Mouse (Mus musculus) c-Kit-positive CD71-positive TER-119-positive erythroid progenitor cells, embryonic 14.5 days (primary cell): ENCODE measurements around the gene Lamb1.

Experiments used
- DNase-seq: peaks from one replicate; pipeline ENCODE4 v3.0.0-alpha.2; 2013; ENCODE audit warnings: low spot score

The Lamb1 gene

GRCm38 (mm10) chr12:31254978-31255377, 10.1 kb upstream of the Lamb1 start:
- DNase-seq: no peak

DNA sequence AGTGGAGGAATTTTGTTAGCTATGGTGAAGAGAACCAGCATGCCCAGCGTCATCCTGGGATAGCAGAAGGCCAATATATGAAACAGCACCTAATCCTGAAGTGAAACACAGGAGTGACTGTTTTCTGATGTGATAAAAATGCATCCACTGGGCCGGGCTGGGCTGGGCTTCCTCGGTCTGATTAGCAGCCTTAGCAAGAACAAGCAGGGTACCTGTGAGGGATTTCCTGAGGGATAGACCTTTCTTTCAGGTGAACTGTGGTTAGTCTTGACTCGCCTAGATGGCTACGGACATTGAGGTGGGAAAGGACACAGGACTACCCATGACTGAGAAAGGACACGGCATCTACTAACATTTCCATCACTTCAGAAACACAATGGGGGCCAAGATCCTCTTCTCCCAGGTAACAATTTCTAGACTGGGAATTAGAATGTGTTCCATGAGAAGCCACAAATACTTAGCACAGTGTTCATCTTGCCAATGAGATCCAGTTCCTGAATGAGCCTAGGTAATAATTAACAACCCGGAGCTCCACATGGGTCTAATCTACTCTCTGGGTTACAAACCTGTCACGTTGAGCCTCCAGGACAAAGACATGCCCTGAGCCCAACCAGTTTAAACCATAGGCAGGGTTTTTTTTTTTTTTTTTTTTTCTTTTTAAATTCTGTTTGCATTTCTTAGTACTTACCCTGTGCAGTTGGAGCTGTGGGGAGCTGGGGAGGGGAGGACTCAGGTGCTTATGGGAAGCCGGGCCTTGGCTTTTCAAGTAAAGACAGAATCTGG, 8.7 kb upstream of the Lamb1 start:
- DNase-seq: no peak

DNA sequence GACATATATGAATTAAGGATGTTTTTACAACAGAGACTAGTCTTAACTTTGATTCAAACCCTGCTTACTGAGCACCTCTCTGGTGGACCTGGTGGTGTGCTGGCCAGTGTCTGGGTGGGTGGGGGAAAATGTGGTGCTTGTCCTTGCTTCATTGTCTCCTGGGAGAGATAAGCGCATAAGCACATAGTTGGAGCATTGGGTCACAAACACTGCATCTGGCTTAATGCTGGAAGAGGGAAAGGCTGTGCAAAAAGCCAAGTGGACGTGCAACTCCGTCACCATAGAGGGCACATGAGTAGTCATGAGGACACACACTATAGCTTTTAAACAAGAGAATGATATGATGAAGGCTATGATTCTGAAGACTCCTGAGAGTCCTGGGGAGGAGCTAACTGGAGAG, 3.2 kb upstream of the Lamb1 start:
- no peak for DNase-seq

- DNase-seq: no peak
These were observed 1.1 kb upstream of the Lamb1 start for GRCm38 (mm10) chr12:31263921-31264320.

- no peak for DNase-seq
These were observed 843 bp downstream of the Lamb1 start for GRCm38 (mm10) chr12:31265722-31266431.

- no peak for DNase-seq
These were observed 1.7 kb downstream of the Lamb1 start for GRCm38 (mm10) chr12:31266686-31267085.

DNA sequence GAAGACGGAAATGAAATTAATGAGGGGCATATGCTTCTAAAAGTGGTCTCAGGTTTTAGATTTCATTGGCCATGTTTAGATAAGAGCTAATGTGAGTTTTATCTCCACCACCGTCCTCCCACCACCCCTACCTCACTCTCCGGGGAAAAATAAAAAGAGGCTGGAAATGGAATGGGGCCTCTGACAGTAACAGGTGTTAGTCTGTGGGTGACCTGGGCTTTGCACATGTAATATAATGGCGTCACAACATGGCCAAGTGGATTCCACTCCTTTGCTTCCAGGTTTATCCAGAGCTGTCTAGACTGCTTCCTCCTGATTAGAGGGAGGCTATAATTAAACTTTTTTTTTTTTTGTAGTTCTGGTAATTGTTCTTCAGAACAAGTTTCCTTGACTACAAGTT, 2.3 kb downstream of the Lamb1 start:
- no peak for DNase-seq

DNA sequence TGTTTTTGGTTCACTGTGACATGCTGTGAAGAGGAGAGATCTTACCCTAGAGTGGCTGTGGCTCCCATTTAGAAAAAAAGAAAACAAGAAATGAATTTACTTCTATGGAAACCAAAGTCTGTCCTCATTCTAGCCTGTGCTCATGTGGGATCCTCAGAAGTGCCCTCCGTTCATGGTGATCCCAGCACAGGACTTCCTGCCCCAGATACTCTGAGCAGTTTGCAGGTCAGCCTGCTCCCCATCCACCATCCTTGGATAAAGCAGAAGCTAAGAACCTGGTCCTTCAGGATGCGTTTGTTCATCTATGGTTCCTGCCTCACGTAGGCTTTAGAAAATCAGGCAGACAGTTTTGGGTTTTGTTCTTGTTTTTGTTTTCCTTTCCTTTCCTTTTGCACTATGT, 3.3 kb downstream of the Lamb1 start:
- DNase-seq: no peak

- no peak for DNase-seq
These were observed 4.1 kb downstream of the Lamb1 start for GRCm38 (mm10) chr12:31269020-31269597.

- no peak for DNase-seq
These were observed 5.3 kb downstream of the Lamb1 start for GRCm38 (mm10) chr12:31270361-31270760.

- no peak for DNase-seq
These were observed 5.7 kb downstream of the Lamb1 start for GRCm38 (mm10) chr12:31270776-31271175.

DNA sequence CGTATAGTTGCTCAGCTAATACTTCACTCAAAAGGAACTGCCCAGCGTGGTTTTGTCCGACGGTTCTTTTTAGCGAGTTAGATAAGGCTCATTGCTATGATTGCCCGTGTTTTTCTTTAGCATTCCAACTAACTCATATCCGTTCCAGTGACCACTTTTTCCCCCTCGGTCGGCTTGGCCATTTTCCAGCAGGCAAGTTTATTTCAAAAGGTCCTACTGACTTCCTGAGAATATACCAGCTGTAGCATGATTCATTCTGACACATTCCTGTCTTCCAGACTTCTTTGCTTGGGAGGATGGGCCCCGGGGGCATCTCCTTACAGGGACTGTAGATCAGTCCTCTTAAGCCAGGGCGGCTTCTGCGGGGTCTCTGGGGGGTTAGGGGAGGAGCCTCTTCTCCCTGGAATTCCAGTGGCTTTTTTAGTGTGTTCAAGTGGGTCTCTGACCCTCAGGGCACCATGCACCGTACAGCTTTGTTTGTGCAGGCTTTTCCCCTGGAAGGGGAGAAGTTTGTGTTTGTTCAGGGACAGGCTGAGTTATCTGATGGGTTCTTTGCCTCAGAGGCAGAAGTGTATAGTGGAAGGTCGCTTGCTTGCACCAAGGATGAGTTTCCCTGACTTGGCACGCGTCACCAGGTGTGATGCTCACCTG, 6.5 kb downstream of the Lamb1 start:
- DNase-seq: no peak

DNA sequence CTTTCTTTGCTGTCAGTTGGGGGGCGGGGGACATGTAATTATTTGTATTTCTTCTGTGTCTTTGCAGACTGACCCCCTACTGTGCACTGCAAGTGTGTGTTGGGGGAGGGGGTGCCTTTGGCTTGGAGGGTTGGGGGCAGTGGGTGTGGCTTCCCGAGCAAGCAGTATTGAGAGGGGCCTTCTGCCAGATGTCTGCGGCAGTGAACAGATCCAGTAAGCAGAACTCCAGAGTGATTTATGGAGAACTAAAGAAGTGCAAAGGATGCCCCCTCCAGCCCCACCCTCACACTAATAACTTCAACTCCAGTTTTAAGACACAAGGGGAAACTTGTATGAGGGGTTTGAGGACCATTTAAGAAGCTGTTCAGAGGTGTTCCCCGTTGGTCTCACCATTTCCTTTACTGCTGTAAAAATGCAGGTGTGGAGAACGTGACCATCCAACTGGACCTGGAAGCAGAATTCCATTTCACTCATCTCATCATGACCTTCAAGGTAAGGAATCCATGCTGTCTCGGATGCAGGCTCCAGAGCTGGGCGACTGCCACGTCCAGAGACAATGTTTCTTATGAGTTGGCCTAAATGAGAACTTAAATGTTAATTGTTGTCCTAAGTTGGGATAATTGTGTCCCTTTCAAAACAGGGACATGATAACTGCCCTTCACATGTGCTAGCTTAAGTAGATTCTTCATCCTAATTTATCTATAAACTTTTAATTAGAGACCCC, 7.1 kb downstream of the Lamb1 start:
- no peak for DNase-seq

DNA sequence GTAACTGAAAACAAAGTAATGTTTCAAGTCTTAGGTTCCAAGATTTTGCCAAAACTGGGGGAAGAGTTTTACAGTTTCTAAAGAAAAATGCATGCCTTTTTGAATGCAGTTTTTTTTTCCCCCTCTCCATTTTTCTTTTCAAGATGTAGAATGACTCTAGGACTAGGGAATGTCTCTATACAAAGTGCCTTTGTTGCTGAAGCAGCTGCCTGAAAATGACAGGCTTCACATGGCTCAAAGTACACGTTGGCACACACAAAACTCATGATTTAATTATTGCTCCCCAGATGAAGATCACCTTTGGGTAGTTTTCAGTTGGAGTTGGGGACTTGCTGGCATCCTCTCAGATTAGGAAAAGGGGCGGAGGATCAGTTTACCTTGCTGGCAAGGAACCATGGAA, 7.8 kb downstream of the Lamb1 start:
- DNase-seq: no peak

DNA sequence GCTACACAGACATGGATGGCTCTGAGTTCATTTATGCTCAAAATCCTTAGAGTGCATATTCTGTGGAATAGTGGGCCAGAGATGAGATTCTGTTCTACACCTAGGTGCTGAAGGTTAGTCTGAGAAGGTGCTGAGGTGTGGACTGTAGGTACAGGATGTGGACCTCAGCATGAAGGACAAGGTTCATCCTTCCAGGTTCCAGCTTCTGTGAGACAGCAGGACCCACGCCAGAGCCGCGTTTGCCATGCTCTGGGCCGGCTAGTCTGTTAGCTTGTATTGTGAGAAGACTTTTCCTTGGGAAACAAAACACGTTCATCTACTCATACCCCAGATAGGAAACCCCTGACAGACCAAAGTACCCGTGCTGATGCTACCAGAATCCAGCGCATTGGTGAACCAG, 8.6 kb downstream of the Lamb1 start:
- no peak for DNase-seq

DNA sequence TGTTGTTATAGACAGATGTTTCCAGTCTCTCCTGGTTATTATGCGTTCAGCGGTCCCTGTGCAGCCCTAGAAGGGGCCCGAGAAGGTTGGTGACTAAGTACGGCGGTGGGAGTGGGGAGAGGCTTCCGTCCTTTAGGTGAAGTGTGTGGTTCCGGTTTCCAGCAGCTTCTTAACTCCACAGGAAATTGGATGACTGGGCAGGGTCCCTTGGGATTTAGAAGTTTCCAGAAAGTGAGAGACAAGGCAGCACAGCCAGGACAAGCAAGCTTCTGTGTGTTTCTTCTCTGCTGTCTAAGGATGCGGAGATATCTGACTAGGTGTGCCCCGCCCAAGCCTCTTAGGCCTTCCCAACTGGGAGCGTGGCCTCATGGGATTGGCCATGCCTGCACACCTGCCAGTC, 10.4 kb downstream of the Lamb1 start:
- DNase-seq: no peak

DNA sequence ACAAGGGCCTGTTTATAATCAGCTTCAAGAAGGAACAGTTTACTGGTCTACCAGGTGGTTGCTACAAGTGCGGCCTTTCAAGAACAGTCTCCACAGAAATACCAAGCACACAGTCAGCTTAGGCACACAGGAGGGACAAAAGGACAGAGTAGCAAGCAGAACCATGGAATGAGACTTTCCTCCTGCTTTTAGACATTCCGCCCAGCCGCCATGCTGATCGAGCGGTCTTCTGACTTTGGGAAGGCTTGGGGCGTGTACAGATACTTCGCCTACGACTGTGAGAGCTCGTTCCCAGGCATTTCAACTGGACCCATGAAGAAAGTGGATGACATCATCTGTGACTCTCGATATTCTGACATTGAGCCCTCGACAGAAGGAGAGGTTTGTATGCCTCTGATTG, 13.2 kb downstream of the Lamb1 start:
- DNase-seq: no peak

- no peak for DNase-seq
These were observed 15.3 kb downstream of the Lamb1 start for GRCm38 (mm10) chr12:31280318-31280717.

- DNase-seq: no peak
These were observed 16.1 kb downstream of the Lamb1 start for GRCm38 (mm10) chr12:31281100-31281591.

DNA sequence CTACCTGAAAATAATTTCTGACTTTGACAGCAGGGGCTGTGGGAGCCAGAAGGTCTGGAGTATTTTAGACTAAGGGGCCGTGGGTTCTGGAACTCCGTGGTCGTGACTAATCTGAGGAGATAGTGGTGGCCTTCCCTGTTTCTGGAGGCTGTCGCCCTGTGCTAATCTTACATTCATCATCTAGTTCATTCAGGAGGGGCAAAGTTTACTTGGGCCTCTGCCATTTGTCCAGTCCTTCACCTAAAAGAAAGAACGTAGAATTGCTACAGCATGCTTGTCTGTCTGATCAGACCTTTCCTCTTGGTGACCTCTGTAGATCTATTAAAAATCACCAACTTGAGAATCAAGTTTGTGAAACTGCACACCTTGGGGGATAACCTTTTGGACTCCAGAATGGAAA, 17.2 kb downstream of the Lamb1 start:
- no peak for DNase-seq

- no peak for DNase-seq
These were observed 18.1 kb downstream of the Lamb1 start for GRCm38 (mm10) chr12:31283131-31283530.

- no peak for DNase-seq
These were observed 18.6 kb downstream of the Lamb1 start for GRCm38 (mm10) chr12:31283617-31284136.
